Mouse (Mus musculus) layer of hippocampus, adult 6 months (tissue): ENCODE results near the gene Hax1. TPM values are rescaled to one million over a fixed set of nuclear protein-coding genes. Genes with fewer than 3 reads are reported as not detected.

ENCODE experiments used
- long read RNA-seq, 2 experiments: library from polyadenylated mRNA; unstranded; transcript quantifications; one replicate each; pipeline ENCODE4 v2.0.0; 2019 to 2020
- microRNA-seq: library from miRNA; unstranded; fragments of <30 nt; microRNA quantifications from one replicate; pipeline ENCODE4 v1.2.0, GENCODE M21; 2020
- polyA plus RNA-seq: library from polyadenylated mRNA; unstranded; fragments of <200 nt; fragmentation: Nextera tagmentation; gene quantifications from 2 replicates; pipeline ENCODE4 v1.2.3, GENCODE M21; 2021

Gene Hax1
- 96.3 and 106 TPM in 2 replicates for polyA plus RNA-seq
- long read RNA-seq, experiment 1, transcript Hax1-201 (7 exons, 1,139 nt) = major isoform, 62 of 71 reads
- long read RNA-seq, experiment 1, partial matches to known transcripts = 4 of 71 reads
- long read RNA-seq, experiment 1, other reads (novel, unspliced or antisense) = 2 of 71 reads
- long read RNA-seq, experiment 2, transcript Hax1-209 (6 exons, 1,280 nt) = minor isoform, 5 of 95 reads
- long read RNA-seq, experiment 2, transcript Hax1-201 (7 exons, 1,139 nt) = major isoform, 77 of 95 reads
- long read RNA-seq, experiment 2, partial matches to known transcripts = 4 of 95 reads
- long read RNA-seq, experiment 2, other reads (novel, unspliced or antisense) = 8 of 95 reads

DNA sequence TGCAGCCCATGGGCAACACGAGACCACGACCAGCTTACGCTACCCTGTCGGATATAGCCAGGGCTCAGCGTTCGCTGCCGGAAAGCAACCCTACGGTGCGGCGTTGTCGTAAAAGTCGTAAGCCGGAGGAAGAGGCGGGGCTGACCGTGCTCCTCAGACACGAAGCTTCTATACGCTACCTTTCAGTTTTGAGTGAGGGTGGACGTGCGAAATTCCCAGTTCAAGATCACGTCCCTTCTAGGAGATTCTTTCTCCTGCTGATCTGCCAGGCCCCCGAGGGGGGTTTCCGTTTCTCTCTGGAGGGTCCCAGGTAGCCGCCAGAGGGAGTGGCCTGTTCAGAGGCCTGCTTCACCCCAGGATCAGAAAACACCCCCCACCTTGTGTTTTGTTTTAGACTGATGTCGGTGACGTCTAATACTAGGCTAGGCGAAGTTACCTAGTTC, at the start of gene Hax1:
TSS of gene Hax1 (minus strand) at position 169 of the 443 bp plus-strand sequence.

DNA sequence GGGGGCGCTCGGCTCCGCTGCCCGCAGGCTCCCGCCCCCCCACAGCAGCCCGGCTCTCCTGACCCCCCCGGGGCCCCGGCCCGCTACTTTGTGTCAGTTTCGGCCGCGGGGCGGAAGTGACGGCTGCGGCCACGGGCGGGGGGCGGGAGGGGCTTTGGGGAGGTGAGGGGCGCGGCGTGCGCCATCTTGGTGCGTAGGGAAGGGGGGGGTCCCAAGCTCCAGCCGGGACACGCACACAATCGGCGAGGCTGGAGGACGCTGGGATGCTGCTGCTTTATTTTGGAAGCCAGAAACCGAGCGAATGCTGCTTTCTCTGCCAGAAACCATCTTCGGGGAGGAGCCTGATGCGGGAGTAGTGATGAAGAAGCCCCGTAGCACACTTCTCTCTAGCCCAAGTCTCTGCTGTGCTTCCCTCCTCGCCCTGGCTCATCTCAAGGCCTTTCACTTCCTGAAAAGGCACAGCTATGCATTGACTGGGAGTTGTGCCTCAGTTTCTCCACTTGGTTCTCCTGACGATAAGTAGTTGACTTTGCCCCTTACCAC, 35.3 kb downstream of the Hax1 start, which contains the start of gene Atp8b2:
TSS of gene Atp8b2 (minus strand) at position 288 of the 543 bp plus-strand sequence.

Small RNAs within 50 kb of the gene (microRNA-seq; reads per million reads assigned to microRNA genes)
- not detected for gene Mir7669

Other genes with a start within 250 kb of the Hax1 start
- 12.9 and 20.1 TPM in 2 replicates for gene Chrnb2, start 234.1 kb downstream of the Hax1 start, polyA plus RNA-seq
- gene Ube2q1, start 225.2 kb downstream of the Hax1 start, polyA plus RNA-seq = 8.2 and 8.7 TPM in 2 replicates
- gene She, start 167.4 kb downstream of the Hax1 start, polyA plus RNA-seq = 0.45 and 0.46 TPM in 2 replicates
- 4.1 and 4.7 TPM in 2 replicates for gene Il6ra, start 85.6 kb downstream of the Hax1 start, polyA plus RNA-seq
- 4.0 and 4.5 TPM in 2 replicates for gene Atp8b2, start 35.3 kb downstream of the Hax1 start, polyA plus RNA-seq
- gene 4933434E20Rik, start 52.9 kb upstream of the Hax1 start, polyA plus RNA-seq = 365 and 533 TPM in 2 replicates
- gene Ubap2l, start 53.8 kb upstream of the Hax1 start, polyA plus RNA-seq = 82.2 and 108 TPM in 2 replicates
- gene Tpm3, start 73.9 kb upstream of the Hax1 start, polyA plus RNA-seq = 181 TPM in 2 replicates
- 0.03 TPM in 2 replicates for gene Nup210l, start 105.4 kb upstream of the Hax1 start, polyA plus RNA-seq
- 2,829 and 2,904 TPM in 2 replicates for gene Rps27, start 214.9 kb upstream of the Hax1 start, polyA plus RNA-seq
- 8.7 and 9.8 TPM in 2 replicates for gene Rab13, start 214.9 kb upstream of the Hax1 start, polyA plus RNA-seq
- 86.0 and 94.4 TPM in 2 replicates for gene Jtb, start 232.8 kb upstream of the Hax1 start, polyA plus RNA-seq
- gene Creb3l4, start 244.7 kb upstream of the Hax1 start, polyA plus RNA-seq = 0.39 and 0.41 TPM in 2 replicates
- 89.8 and 134 TPM in 2 replicates for gene Slc39a1, start 249.4 kb upstream of the Hax1 start, polyA plus RNA-seq